ENCODE assay signal across 8 mouse cellular contexts in the genomic region with DNA sequence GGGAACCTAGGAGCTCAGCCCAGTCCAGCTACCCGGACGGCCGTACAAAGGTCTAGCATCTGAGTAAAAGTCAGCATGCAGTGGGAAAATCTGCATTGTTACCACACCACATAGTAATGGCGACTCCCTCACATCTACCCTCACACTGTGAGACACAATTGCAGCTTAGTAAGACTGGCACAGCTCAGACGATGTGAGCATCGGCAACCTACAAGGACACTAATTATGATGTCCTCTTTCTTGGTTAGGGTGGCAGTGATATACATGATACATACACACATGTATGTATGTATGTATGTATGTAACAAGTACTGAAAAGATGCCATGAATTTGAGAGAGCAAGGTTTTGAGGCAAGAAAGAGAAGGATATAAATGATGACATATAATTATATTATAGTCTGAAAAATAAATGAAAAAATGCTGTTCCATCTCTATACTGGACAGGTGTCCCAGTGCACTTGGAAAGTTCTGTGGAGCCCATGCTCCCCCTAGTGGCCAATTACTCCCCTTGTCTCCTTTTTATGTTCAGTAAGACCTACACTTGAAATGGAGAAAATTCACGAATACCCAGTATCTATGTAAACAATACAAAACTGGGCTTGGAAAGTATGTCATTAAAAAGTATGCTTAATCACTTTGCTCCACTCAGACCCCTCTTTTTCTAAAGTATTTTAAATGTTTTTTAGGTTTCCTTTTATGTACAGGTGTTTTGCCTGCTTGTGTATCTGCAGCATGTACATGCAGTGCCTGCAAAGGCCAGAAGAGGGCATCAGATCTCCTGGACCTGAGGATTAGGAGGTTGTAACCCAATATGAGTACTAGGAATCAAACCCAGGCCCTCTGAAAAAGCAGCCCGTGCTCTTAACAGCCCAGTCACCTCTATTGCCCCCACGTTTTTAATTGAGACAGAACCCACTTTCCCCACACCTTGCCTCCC. TPM values are rescaled to one million over a fixed set of nuclear protein-coding genes. Genes with fewer than 3 reads are reported as not detected.
DNase-seq lines count a peak whose midpoint lies in the region; ATAC-seq and TF ChIP-seq lines count a peak whose summit lies in the region.

No protein-coding gene starts in this region.

- 86% methylated on average over 9 of the region's 9 CpGs for WGBS in intestine, postnatal 0 days
- 87% methylated on average over 9 of the region's 9 CpGs for WGBS in intestine, embryonic 16.5 days
- WGBS in heart, embryonic 11.5 days (ENCODE audit: insufficient replicate concordance): 80% methylated on average over 9 of the region's 9 CpGs

- H3K27ac ChIP-seq in intestine, postnatal 0 days (ENCODE audit: low read depth, low read length): no peak overlapping the region
- no peak overlapping the region for H3K27ac ChIP-seq in intestine, embryonic 16.5 days (ENCODE audit: low read length)
- no peak overlapping the region for H3K27ac ChIP-seq in heart, embryonic 11.5 days (ENCODE audit: low read depth, low read length)

- ATAC-seq in intestine, postnatal 0 days: no peak
- no peak for ATAC-seq in intestine, embryonic 16.5 days
- ATAC-seq in common myeloid progenitor, adult 5-6 weeks (replicated peaks; ENCODE audit: low read depth, poor library complexity, severe bottlenecking): peak; percentile 76
- ATAC-seq in heart, embryonic 11.5 days (replicated peaks; ENCODE audit: insufficient number of reproducible peaks, low FRiP score, low TSS enrichment): 0 out of 2 replicates have a peak, but pooled peaks have one; percentile 22

- TF ChIP-seq CTCF in intestine, postnatal 0 days (IDR thresholded peaks at IDR 0.05; ENCODE audit: low read depth): peak; percentile 82

- no peaks in the 10 kb centered on the region for H3K27me3 ChIP-seq in intestine, postnatal 0 days (replicated peaks; ENCODE audit: control insufficient read depth, insufficient read depth, low read length)
- H3K27me3 ChIP-seq in intestine, embryonic 16.5 days (replicated peaks; ENCODE audit: control insufficient read depth, insufficient read depth, low read length): no peaks in the 10 kb centered on the region
- H3K27me3 ChIP-seq in heart, embryonic 11.5 days (ENCODE audit: control insufficient read depth, insufficient read depth, low read length): no peaks in the 10 kb centered on the region

- H3K9ac ChIP-seq in intestine, postnatal 0 days (ENCODE audit: low read depth, low read length): no peak overlapping the region
- no peak overlapping the region for H3K9ac ChIP-seq in intestine, embryonic 16.5 days (ENCODE audit: low read depth, low read length)
- no peak overlapping the region for H3K9ac ChIP-seq in heart, embryonic 11.5 days (ENCODE audit: low read depth, low read length)

- no peak overlapping the region for H3K4me3 ChIP-seq in intestine, postnatal 0 days (ENCODE audit: low read depth, low read length)
- no peak overlapping the region for H3K4me3 ChIP-seq in intestine, embryonic 16.5 days (ENCODE audit: low read length)
- no peak overlapping the region for H3K4me3 ChIP-seq in heart, embryonic 11.5 days (ENCODE audit: low read depth, low read length)

- H3K4me2 ChIP-seq in intestine, postnatal 0 days (replicated peaks; ENCODE audit: low read depth): no peak overlapping the region
- H3K4me2 ChIP-seq in intestine, embryonic 16.5 days (ENCODE audit: low read depth, low read length): no peak overlapping the region
- no peak overlapping the region for H3K4me2 ChIP-seq in heart, embryonic 11.5 days

- no peaks in the 10 kb centered on the region for H3K9me3 ChIP-seq in intestine, postnatal 0 days (ENCODE audit: control insufficient read depth)
- no peaks in the 10 kb centered on the region for H3K9me3 ChIP-seq in intestine, embryonic 16.5 days (ENCODE audit: control insufficient read depth, low read length)
- no peaks in the 10 kb centered on the region for H3K9me3 ChIP-seq in heart, embryonic 11.5 days (replicated peaks; ENCODE audit: control insufficient read depth, low read length)

- peak; percentile 87 for DNase-seq in adipocyte (ENCODE audit: low spot score)
- peak; percentile 22 to 81 for DNase-seq in layer of hippocampus, adult 18-20 months (ENCODE audit: low spot score in 2 of 2)
- peak; percentile 57 for DNase-seq in lung, postnatal 25 days (ENCODE audit: low spot score)
- DNase-seq in spleen, postnatal 4 days (ENCODE audit: low spot score in 2 of 2): peak; percentile 32 to 67

- no peaks in the 10 kb centered on the region for H3K36me3 ChIP-seq in intestine, postnatal 0 days (ENCODE audit: control insufficient read depth, insufficient read depth)
- H3K36me3 ChIP-seq in intestine, embryonic 16.5 days (ENCODE audit: control insufficient read depth, insufficient read depth, low read length): no peaks in the 10 kb centered on the region
- H3K36me3 ChIP-seq in heart, embryonic 11.5 days (ENCODE audit: control insufficient read depth, insufficient read depth, low read length): 0 out of 2 replicates have a peak, but pooled peaks cover 4% of the 10 kb centered on the region

- H3K4me1 ChIP-seq in intestine, postnatal 0 days (replicated peaks; ENCODE audit: control insufficient read depth, insufficient read depth, low read length): no peaks in the 10 kb centered on the region; the same call in 1 of the 2 replicates
- no peaks in the 10 kb centered on the region for H3K4me1 ChIP-seq in intestine, embryonic 16.5 days (ENCODE audit: control insufficient read depth, insufficient read depth, low read length)
- H3K4me1 ChIP-seq in heart, embryonic 11.5 days (ENCODE audit: control insufficient read depth, insufficient read depth, low read length): no peaks in the 10 kb centered on the region

RNA-seq across cellular contexts. Expression of gene Gtf3c3, which starts 57.5 kb away (rescaled TPM):
- 8.0 and 8.7 TPM in 2 replicates for polyA plus RNA-seq in intestine, postnatal 0 days (2015; fragmentation: Nextera tagmentation; extraction: Ambion mirVana)
- 17.4 and 17.6 TPM in 2 replicates for polyA plus RNA-seq in intestine, embryonic 16.5 days (2015; fragmentation: Nextera tagmentation; extraction: Ambion mirVana)
- 22.9 and 23.1 TPM in 2 replicates for total RNA-seq in common myeloid progenitor, adult 5-6 weeks (2017)
- polyA plus RNA-seq in heart, embryonic 11.5 days (2014; fragmentation: Nextera tagmentation; extraction: Ambion mirVana): 21.9 and 22.4 TPM in 2 replicates
- 10 to 100 TPM; 23.9 to 24.7 TPM for total RNA-seq in layer of hippocampus, adult 18-20 months (2021)

Comparison
In these comparisons a context has a peak if more than half of its experiments do, and no peak if none do; other contexts are left out.
1. ATAC-seq: peak in common myeloid progenitor, adult 5-6 weeks (single experiment) and heart, embryonic 11.5 days (single experiment); none in intestine, postnatal 0 days (single experiment) and intestine, embryonic 16.5 days (single experiment).
2. Peak in every context shown above with its lines, with median percentiles within 50 percentile points of each other: DNase-seq.